Mouse (Mus musculus) T-cell, adult 2 months (primary cell): Measurements from ENCODE around the gene Rabgef1.

Experiments
- DNase-seq: peaks from one replicate; pipeline ENCODE4 v3.0.0; 2022; ENCODE audit warnings: low spot score

The Rabgef1 gene

DNA sequence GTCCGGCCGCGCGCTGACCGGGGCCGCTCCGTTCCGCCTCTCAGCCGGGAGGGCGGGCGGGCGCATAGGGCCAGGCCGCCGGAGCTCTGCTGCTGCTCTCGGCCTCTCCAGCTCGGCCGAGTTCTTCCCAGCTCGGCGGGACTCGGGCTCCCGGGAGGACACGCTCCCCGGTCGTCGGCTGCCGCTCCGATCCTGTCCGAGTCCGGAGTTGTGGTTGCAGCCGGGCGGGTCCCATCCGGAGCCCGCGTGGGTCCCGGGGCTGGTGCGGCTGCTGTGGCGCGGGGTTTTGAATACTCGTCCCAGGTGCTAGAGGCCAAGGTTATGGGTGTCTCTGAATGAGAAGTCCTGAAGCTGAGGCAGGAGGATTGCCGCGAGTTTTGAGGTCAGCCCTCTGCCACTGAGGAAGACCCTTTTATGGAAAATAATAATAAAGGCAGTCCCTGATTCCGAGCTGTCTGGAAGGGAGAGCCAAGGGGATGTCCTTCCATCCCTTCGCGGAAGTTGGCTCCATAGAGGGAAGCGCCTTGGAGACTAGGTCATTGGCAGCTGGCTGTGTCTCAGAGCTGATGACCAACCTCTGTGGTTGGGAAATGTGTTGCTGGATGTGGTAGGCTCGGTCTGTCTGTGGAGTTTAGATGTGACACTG lies 481 bp downstream of the Rabgef1 start:
- DNase-seq, result peak; percentile 61

DNA sequence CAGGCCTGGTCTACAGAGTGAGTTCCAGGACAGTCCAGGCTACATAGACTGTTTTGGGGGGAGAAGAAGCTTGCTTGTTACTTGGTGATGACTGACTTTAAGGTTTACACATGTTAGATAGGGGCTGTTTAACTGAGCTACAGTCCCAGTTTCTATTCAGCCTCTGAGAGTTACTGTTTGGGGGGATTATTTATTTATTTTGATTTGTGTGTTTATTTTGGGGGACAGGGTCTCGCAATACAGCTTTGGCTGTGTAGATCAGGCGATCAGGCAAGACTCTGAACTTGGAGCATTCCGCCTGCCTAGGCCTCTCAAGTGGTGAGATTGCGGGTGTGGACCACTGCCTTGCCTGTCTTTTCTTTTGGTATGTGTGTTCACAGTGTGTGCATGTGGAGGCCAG lies 1.4 kb downstream of the Rabgef1 start:
- DNase-seq, result no peak

DNA sequence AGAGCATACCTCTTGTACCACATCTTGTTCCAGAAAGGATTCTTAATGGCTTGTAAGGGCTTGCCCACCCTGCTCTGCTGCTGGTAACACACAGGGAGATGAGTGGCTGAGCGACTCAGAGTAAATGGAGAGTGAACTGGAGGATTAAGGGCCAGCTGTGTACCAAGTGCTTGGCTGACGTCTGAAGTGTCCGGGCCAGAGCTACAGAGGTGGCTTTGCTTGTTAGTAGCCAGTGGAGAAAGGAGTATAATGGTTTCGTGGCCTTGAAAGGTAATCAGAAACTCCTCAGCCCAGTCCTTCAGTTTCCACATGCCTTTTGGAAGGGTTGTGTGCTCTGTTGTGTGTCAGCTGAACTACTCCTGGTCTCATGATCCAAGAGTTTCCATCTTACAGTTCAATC lies 6.3 kb downstream of the Rabgef1 start:
- no peak for DNase-seq

DNA sequence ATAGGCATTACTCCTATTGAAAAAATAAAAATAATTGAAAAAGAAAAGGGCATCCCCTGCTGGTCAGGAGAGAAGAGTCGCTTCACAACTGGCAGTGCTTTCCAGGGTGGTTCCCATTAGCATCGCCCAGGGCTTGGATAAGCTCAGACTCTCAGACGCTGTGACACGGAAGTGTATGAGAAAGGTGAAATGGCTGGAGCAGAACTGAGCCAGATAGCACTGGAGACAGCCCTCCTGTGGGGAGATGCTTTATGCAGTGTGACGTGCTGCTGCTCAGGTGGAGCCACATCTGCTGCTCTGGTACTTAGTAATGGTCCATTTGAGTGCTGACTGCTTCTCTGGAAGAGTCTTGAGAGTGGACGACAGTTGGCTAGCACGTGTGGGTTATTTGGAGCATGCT lies 8.8 kb downstream of the Rabgef1 start:
- no peak for DNase-seq

DNA sequence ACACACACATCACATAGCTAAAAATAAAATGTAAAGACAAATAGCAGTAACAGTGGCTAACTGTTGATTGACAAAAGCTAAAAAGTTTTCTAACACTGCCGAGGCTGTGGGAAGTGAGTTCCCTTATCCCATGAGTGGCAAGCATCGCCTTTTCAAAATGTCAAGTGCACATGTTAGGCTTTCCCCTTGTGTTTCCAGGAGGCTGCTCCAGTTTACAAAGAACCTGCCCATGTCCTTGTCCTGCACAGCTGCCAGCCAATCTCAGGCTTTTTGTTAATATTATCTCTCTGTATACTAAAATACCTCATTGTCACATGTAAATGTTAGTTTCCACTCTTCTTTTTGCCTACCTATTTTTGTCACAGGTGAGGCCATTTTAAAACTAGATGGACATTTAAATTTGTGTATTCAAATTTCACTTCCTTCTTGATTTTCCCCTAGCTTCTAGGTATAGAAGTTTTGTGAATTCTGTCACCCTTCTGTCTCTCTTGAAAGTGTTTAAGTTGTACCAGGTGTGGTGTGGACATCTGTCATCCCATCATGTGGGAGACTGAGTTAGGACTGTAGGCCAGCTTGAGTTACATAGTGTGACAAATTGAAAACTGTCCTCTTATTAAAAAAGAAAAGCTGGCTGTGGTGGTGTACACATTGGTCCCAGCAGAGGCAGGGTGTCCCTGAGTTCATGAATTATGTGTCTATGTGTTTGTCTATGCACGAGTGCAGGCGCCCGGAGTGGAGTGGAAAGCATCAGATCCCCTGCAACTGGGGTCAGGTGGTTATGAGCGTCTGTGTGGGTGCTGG lies 10.3 kb downstream of the Rabgef1 start:
- no peak for DNase-seq

DNA sequence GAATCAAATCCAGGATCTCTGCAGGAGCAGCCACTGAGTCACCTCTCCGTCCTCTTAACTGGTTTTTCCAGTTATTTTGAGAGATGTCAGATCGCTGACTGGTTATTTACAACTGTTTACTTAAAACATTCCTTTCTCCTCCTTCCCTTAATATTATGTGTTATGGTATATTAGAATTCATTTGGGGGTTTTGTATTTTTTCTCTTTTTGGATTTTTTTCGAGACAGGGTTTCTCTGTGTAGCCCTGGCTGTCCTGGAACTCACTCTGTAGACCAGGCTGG lies 10.9 kb downstream of the Rabgef1 start:
- no peak for DNase-seq

DNA sequence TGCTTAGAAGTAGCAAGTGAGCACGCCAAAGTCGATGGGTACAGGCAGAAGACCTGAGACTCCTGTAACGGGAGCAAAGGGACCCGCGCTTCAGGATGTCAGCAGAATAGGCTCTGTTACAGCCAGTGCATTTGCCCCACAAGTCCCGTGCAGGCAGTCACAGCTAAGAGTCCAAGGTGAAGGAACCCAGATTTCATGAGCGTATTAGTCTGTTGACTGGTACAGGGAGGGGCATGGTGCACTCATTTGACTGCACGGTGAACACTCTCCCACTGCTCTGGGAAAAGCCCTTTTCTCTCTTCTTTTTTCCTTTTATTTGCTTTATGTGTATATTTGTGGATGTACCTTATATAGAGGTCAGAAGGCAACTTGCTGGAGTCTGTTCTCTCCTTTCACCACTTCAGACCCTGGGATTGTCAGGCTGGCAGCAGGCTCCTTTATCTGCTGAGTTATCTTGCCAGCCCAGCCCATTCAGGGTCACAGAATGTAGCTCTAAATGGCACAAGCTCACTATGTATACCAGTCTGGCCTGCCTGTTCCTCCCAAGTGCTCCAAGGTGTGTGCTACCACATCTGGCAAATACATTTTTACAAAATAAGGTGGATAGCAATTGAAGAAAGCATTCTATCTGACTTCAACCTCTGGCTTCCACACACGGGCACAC lies 12.7 kb downstream of the Rabgef1 start:
- DNase-seq, result no peak

DNA sequence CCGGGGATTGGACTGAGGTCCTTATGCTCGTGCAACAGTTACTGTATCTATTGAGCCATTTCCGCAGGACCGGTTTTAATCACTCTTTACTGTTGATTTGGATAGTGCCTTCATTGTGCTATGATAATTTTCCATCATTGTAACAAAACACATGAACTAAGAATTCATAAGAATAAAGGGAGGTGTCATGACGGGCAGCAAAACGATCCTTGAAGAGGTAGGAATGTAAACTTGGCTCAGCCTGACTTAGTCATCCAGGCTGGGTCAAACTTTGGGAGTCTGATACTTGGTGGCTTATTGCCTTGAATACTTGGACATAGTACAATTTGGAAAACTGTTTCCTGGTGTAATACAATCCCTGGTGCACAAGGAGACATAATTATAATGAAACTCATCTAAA lies 13.7 kb downstream of the Rabgef1 start:
- no peak for DNase-seq

DNA sequence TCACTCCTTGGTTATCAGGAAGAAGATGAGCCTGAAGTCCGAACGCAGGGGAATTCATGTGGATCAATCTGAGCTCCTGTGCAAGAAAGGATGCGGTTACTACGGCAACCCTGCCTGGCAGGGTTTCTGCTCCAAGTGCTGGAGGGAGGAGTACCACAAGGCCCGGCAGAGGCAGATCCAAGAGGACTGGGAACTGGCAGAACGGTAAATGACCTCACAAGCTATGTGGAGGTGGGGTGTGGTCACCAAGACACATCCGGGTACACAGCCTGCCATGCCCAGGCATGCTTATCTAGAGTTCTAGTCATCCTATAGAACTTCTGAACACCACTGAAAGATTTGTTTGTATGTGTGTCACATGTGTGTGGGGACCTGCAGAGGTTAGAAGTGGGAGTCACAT lies 15.8 kb downstream of the Rabgef1 start:
- no peak for DNase-seq

DNA sequence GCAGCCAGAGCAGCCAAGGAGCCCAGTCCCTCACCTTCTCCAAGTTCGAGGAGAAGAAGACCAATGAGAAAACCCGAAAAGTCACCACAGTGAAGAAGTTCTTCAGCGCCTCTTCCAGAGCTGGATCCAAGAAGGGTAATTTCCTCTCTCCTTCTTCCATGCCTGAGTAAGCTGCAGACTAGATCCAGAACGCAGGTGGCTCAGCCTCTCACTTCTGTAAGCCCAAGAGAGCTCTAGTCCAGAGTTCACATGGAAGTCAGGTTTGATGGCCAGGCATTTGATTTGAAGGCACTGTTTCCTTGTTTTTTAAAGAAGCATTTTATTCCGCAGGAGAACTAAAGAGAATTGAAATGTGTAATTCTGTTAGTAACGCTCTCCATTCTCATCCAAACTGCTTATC lies 19.3 kb downstream of the Rabgef1 start:
- no peak for DNase-seq

DNA sequence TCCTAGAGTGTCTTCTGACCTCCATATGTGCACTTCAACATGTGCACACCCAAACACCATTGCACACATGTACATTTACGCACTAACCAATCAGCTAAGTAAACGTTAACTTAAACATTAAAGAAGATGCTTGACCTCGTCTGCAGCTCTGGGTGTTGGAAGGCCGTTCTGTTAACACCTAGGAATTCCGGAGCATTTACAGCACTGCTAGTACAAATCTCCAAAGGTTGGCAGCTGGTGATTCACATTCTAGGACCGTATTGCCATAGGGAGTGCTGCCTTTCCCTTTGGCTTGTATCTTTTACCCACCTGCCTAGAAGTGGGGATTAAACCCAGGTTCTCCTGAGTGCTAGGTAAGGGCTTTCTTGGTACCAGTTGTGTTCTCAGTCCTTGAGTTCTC lies 20.3 kb downstream of the Rabgef1 start:
- no peak for DNase-seq

DNA sequence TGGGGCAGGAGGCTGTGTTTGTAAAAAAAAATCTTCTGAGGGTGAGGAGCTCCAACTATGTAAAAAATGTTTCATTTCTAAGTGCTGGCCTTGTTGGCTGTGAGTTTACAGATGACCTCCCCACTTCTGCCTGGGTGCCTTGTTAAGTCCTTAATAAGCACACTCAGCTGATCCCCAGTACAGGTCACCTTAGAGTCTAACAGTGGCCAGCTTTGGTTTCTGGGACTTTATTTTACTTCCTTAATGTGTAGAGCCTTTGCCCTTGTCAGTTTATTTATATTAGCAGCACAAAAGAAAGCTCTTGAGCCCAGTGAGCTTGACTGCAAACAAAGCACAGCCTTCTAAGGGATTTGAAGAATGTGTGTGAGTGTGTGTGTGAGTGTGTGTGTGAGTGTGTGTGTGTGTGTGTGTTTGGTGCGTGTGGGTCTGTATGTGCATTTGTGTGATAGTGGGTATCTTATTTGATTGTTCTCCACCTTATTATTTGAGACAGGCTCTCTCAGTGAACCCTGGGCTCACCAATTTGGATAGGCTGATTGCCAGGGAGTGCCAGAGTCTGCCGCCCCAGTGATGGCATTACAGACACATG lies 20.9 kb downstream of the Rabgef1 start:
- DNase-seq, result no peak

DNA sequence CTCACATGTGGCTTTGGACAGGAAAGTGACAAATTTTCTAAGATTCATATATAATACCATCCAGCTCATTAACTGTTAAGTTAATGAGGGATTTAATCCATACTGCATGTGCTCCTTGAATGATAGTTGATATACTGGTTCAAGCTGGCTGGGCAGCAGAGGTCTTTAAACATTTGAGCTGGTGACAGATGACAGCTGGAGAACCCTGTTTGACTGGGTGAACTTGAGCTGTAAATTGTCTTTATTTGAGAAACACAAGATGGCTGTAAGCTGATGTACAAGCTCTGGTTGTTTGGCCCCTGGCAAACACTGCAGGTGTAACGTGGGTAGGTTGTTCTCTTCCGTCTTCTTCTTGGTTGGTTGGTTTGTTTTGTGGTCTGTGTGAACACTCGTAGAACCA lies 22.2 kb downstream of the Rabgef1 start:
- no peak for DNase-seq

DNA sequence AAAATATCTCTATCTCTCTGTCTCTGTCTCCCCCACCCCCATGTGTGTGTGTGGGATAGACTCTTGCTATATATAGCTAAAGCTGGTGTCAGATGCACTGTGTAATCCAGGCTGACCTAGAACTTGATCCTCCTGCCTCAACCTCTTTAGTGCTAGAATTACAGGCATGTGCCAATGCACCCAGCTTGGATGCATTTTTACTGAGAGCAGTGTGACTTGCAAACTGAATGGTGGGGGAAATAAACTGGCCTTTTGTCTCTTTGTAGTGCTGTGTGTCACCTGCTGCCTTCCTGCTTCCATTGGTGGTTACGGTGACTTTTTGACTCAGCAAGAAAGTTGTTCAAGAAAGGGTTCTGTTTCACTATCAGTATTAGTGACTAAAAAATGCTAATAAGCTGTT lies 24.7 kb downstream of the Rabgef1 start:
- no peak for DNase-seq

DNA sequence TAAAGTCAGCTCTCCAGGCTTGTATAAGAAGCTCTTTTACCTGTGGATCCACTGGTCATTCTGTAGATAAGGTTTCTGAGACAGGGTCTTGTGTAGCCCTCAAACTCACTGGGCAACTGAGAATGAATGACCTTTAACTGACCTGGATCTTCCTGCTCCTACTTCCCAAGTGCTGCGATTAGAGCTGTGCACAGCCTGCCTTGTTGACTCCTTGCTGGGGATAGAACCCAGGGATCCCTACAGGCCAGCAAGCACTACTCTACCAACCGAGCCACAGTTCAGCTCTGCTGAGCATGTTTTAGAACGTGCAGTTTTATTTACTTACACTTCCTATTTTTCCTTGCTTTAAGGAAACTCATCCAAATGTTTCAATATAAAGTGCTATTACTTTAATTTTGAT lies 25.9 kb downstream of the Rabgef1 start:
- DNase-seq, result no peak

DNA sequence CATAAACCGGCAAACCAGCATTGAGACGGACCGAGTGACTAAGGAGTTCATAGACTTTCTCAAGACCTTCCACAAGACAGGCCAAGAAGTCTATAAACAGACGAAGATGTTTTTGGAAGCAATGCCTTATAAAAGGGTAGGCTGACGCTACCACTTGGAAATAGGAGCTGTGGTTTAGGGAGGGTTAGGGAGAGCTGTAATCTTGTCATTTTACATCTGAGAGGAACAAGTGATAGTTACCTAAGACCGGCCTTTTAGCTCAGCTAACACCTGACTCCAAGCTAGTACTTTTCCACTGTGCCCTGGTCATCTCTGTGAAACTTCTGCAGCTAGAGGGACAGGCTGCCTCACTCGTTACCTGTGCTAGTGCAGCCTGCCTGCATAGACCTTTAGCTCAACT lies 26.4 kb downstream of the Rabgef1 start:
- DNase-seq, result no peak

DNA sequence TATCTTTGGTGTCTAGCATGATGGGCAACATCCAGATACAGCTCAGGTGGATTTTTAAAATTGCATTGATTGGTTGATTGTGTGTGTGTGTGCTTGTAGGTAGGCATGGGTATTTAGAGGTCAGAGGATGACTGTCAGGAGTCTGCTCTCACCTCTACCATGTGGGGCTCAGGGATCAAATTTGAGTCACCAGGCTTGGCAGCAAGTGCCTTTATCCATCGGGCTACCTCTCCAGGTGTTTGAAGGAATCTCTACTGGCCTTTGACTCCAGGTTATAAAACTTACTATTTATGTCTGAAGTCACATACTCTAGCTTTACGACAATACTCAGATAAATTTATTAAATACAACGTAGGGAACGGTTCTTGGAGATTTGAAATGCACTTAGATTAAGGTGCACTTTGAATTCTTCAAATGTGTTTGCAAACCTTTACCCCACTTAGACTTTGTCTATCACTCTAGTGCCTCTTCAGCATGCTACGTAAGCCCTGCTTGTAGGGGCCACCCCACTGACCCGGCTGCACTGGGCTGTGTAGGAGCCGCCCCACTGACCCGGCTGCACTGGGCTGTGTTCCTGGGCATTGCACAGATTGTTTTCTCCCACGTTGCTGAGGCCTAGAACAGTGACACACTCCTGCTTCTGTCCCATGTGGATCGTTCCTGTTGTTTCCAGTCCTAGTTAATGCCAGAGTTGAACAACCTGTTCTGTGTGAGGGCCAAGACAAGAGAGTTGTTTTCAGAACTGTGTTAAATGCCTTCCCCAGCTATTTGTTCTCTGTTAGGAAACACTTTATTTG lies 28.8 kb downstream of the Rabgef1 start:
- DNase-seq, result no peak

DNA sequence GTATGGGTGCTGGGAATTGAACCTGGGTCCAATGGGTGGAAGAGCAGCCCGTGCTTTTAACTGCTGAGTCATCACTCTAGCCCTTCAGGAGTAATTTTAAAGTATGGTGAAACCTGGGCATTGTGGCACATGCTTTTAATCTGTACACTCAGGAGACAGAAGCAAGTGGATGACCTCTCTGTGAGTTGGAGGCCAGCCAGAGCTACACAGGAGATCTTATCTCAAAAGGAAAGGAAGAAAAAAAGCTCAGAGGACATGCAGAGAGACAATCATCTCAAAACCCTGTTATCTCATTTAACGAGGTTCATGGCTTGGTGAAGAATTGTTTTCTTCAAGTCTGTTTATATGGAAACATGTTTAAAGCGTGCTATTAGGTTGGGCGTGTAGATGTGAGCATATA lies 32.4 kb downstream of the Rabgef1 start:
- DNase-seq, result no peak

DNA sequence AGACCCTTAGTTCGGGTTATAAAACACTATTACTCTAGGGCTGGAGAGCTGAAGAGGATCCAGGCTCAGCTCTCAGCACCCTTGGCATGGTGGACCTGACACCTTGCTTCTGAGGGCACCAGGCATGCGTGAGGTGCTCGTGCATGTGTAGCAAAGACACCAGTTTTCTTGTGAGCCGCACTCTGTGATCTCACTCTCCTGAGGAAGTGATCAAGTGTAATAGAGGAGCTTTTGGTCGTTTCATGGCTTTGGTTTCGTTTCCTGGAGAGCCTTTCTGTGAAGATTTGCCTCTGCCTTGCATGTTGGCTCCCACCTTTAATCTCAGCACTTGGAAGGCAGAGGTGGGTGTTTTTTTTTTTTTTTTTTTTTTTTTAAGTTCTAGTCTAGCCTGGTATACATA lies 33.0 kb downstream of the Rabgef1 start:
- peak; percentile 45 for DNase-seq

DNA sequence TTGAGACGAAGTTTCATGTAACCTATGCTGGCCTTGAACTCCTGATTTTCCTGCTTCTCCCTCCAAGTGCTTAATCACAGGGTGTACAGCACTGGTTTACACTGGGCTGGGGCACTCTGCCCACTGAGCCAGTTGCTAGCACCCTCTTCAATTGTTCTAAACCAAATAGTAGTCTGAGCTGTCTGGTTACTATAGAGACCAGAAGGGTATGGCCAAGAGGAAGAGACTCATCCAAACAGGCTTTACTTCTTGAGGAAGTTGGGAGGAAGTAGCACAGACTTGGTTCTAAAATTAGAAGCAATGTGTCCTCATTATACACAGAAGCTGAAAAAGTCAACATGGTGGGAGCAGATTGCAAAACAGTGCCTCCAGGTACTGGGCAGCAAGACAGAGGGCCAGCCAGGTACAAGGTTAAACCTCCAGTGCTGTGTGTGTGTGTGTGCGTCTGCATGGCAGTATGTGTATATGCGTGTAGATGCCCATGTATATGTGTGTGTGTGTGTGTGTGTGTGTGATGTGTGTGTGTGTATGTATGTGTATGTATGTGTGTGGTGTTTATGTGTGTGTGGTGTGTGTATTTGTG lies 33.9 kb downstream of the Rabgef1 start:
- DNase-seq, result no peak

DNA sequence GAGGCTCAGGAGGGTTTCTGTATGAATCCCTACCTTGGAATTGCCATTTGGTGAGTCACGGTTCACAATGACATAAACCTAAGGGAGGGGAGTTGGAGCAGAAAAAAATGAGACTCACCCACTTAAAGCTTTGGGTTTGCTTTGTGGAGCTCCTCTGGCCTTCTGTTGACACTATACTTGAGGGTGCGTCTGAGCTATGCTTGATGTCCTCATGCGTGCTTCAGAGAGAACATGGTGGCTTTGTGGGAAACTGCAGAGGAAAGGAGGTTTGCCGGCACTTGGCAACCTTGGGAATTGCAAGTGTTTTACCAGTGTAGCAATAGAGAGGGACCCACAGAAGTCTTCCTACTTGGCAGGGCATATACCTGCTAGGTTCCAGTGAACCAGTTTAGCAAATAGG lies 35.7 kb downstream of the Rabgef1 start:
- no peak for DNase-seq

DNA sequence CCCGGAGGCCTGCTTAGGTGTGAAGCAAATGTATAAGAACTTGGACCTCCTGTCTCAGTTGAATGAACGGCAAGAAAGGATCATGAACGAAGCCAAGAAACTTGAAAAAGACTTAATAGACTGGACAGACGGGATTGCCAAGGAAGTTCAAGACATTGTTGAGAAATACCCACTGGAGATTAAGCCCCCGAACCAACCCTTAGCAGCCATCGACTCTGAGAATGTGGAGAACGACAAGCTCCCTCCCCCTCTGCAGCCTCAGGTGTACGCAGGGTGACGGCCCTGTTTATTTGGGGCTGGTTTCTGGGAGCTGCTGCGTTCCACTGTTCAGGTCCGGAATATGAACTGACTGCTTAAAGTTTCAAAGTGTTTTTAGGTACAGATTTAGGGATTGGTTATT lies 41.4 kb downstream of the Rabgef1 start:
- DNase-seq, result no peak
